13 mouse cellular contexts compared by ENCODE assay signal in genomic region chr2:180236500-180236899, GRCm38 (mm10). TPM values are rescaled to one million over a fixed set of nuclear protein-coding genes. Genes with fewer than 3 reads are reported as not detected.
A peak's percentile ranks its signal among the peaks of the same experiment; 100 is the strongest.
DNase-seq lines count a peak whose midpoint lies in the region; ATAC-seq and TF ChIP-seq lines count a peak whose summit lies in the region.
"Had no signal": no experiment of that assay in that cellular context is flagged by ENCODE, and none has a peak within 500 bp of the region (broad histone marks: within the 10 kb centered on the region; RNA-seq: fewer than 3 reads in every experiment).

No protein-coding gene starts in this region.

- no peaks in the 10 kb centered on the region for H3K27me3 ChIP-seq in intestine, embryonic 16.5 days (replicated peaks; ENCODE audit: control insufficient read depth, insufficient read depth, low read length)
- no peaks in the 10 kb centered on the region for H3K27me3 ChIP-seq in intestine, embryonic 15.5 days (replicated peaks)
- H3K27me3 ChIP-seq in erythroblast, embryonic 14.5 days (ENCODE audit: control insufficient read depth) = no peaks in the 10 kb centered on the region
- no peaks in the 10 kb centered on the region for H3K27me3 ChIP-seq in liver, embryonic 13.5 days
- H3K27me3 ChIP-seq in thymus, adult 2 months (ENCODE audit: control insufficient read depth, insufficient read depth, low read length) = no peaks in the 10 kb centered on the region
- H3K27me3 ChIP-seq: heart, embryonic 13.5 days had no signal

- 46% methylated on average over 3 of the region's 3 CpGs for WGBS in intestine, embryonic 16.5 days
- WGBS in intestine, embryonic 15.5 days = 46% methylated on average over 3 of the region's 3 CpGs
- 22% methylated on average over 3 of the region's 3 CpGs for WGBS in liver, embryonic 13.5 days (ENCODE audit: insufficient replicate concordance)
- WGBS in thymus, adult 2 months = 23% methylated on average over 2 of the region's 3 CpGs

- TF ChIP-seq CTCF in thymus, adult 2 months (IDR thresholded peaks at IDR 0.05; ENCODE audit: borderline replicate concordance, control insufficient read depth, extremely low read depth, insufficient read depth, low read length, poor library complexity) = no peak

- no peak for TF ChIP-seq POLR2A in thymus, adult 2 months (IDR thresholded peaks at IDR 0.05; ENCODE audit: control insufficient read depth, extremely low read depth, insufficient read depth, low read length, poor library complexity)

- no peak for DNase-seq in ES-E14 (ENCODE audit: low read depth, low spot score)
- DNase-seq in liver, embryonic 13.5 days = no peak
- no peak for DNase-seq in cerebellum, postnatal 14 days
- no peak for DNase-seq in layer of hippocampus, postnatal 36 days
- no peak for DNase-seq in thymus, adult 2 months
- DNase-seq: B cell, adult 2 months; layer of hippocampus, adult 9-11 months had no signal

- in situ Hi-C loops in ES-E14 (cut with MboI; ENCODE audit: low sequenced_read_pairs in 2 of 2, unreplicated experiment in 2 of 2) = no loop called here

- peak overlapping the region; percentile 16 for H3K27ac ChIP-seq in intestine, embryonic 16.5 days (ENCODE audit: low read length)
- H3K27ac ChIP-seq in intestine, embryonic 15.5 days = no peak overlapping the region
- peak overlapping the region; percentile 94 for H3K27ac ChIP-seq in ES-E14 (ENCODE audit: insufficient read depth, low read depth, low read length, poor library complexity, severe bottlenecking)
- H3K27ac ChIP-seq in liver, embryonic 13.5 days = peak overlapping the region; percentile 93
- no peak overlapping the region for H3K27ac ChIP-seq in thymus, adult 2 months (ENCODE audit: control insufficient read depth, insufficient read depth, low read length)
- H3K27ac ChIP-seq: hindbrain, postnatal 0 days had no signal

- H3K4me3 ChIP-seq in intestine, embryonic 16.5 days (ENCODE audit: low read length) = no peak overlapping the region
- no peak overlapping the region for H3K4me3 ChIP-seq in intestine, embryonic 15.5 days (replicated peaks)
- peak overlapping the region; percentile 4 to 19; a peak in 2 of 4 replicates for H3K4me3 ChIP-seq in ES-E14 (ENCODE audit: insufficient read depth in 1 of 2, low read depth in 1 of 2, low read length in 2 of 2, poor library complexity in 1 of 2, severe bottlenecking in 1 of 2)
- H3K4me3 ChIP-seq in erythroblast, embryonic 14.5 days (replicated peaks) = peak overlapping the region; percentile 55
- peak overlapping the region; percentile 39 for H3K4me3 ChIP-seq in liver, embryonic 13.5 days (replicated peaks)
- H3K4me3 ChIP-seq in thymus, adult 2 months (ENCODE audit: control insufficient read depth, insufficient read depth, low read length) = no peak overlapping the region
- H3K4me3 ChIP-seq: heart, embryonic 13.5 days had no signal

- H3K36me3 ChIP-seq in intestine, embryonic 16.5 days (ENCODE audit: control insufficient read depth, insufficient read depth, low read length) = no peaks in the 10 kb centered on the region
- H3K36me3 ChIP-seq in intestine, embryonic 15.5 days = no peaks in the 10 kb centered on the region
- H3K36me3 ChIP-seq in ES-E14 (ENCODE audit: control insufficient read depth, insufficient read depth, low read length, poor library complexity, severe bottlenecking) = no peaks in the 10 kb centered on the region
- no peaks in the 10 kb centered on the region for H3K36me3 ChIP-seq in erythroblast, embryonic 14.5 days (ENCODE audit: control insufficient read depth)
- no peaks in the 10 kb centered on the region for H3K36me3 ChIP-seq in liver, embryonic 13.5 days
- H3K36me3 ChIP-seq in thymus, adult 2 months (ENCODE audit: control insufficient read depth, insufficient read depth, low read length) = no peaks in the 10 kb centered on the region
- H3K36me3 ChIP-seq: heart, embryonic 13.5 days had no signal

- H3K4me1 ChIP-seq in intestine, embryonic 16.5 days (ENCODE audit: control insufficient read depth, insufficient read depth, low read length) = peaks cover 12% of the 10 kb centered on the region
- peaks cover 18% of the 10 kb centered on the region for H3K4me1 ChIP-seq in intestine, embryonic 15.5 days (replicated peaks)
- H3K4me1 ChIP-seq in ES-E14 (ENCODE audit: control insufficient read depth in 2 of 2, insufficient read depth in 2 of 2, low read length in 2 of 2, poor library complexity in 1 of 2) = peaks cover 12 to 36% of the 10 kb centered on the region in 2 experiments
- H3K4me1 ChIP-seq in erythroblast, embryonic 14.5 days (ENCODE audit: control insufficient read depth) = peaks cover 63% of the 10 kb centered on the region
- H3K4me1 ChIP-seq in liver, embryonic 13.5 days (replicated peaks) = peaks cover 62% of the 10 kb centered on the region
- H3K4me1 ChIP-seq in thymus, adult 2 months (replicated peaks; ENCODE audit: control insufficient read depth, insufficient read depth, low read length) = no peaks in the 10 kb centered on the region; the same call in 1 of the 2 replicates

- no peak overlapping the region for H3K4me2 ChIP-seq in intestine, embryonic 16.5 days (ENCODE audit: low read depth, low read length)
- H3K4me2 ChIP-seq in intestine, embryonic 15.5 days (replicated peaks) = no peak overlapping the region
- peak overlapping the region; percentile 66 for H3K4me2 ChIP-seq in liver, embryonic 13.5 days
- H3K4me2 ChIP-seq: heart, embryonic 13.5 days had no signal

- no peak overlapping the region for H3K9ac ChIP-seq in intestine, embryonic 16.5 days (ENCODE audit: low read depth, low read length)
- H3K9ac ChIP-seq in intestine, embryonic 15.5 days = no peak overlapping the region
- peak overlapping the region; percentile 75; the same call in 1 of the 2 replicates for H3K9ac ChIP-seq in ES-E14 (ENCODE audit: insufficient read depth, low read depth, low read length, poor library complexity, severe bottlenecking)
- peak overlapping the region; percentile 70 for H3K9ac ChIP-seq in liver, embryonic 13.5 days
- H3K9ac ChIP-seq: heart, embryonic 13.5 days had no signal

- ATAC-seq in intestine, embryonic 16.5 days = no peak
- ATAC-seq in intestine, embryonic 15.5 days = no peak
- peak; percentile 85 for ATAC-seq in liver, embryonic 13.5 days (ENCODE audit: low read depth)
- ATAC-seq: hindbrain, postnatal 0 days had no signal

- no peaks in the 10 kb centered on the region for H3K9me3 ChIP-seq in intestine, embryonic 16.5 days (ENCODE audit: control insufficient read depth, low read length)
- H3K9me3 ChIP-seq in intestine, embryonic 15.5 days = no peaks in the 10 kb centered on the region
- H3K9me3 ChIP-seq in ES-E14 (ENCODE audit: control insufficient read depth, insufficient read depth, low read depth, low read length) = no peaks in the 10 kb centered on the region
- H3K9me3 ChIP-seq in erythroblast, embryonic 14.5 days (ENCODE audit: control insufficient read depth, low read length) = 0 out of 2 replicates have a peak, but pooled peaks cover 3% of the 10 kb centered on the region
- H3K9me3 ChIP-seq in liver, embryonic 13.5 days (replicated peaks) = no peaks in the 10 kb centered on the region

TF ChIP-seq in ES-E14, 5 proteins besides CTCF, POLR2A, EP300 and RAD21:
- TF ChIP-seq CHD2 (IDR thresholded peaks at IDR 0.05; ENCODE audit: low read depth, low read length) (no peak), ZC3H11A (IDR thresholded peaks at IDR 0.05; ENCODE audit: borderline replicate concordance, low read depth, low read length) (no peak), ZNF384 (IDR thresholded peaks at IDR 0.05; ENCODE audit: low read depth, low read length) (no peak), MAFK (IDR thresholded peaks at IDR 0.05; ENCODE audit: insufficient read depth, low read depth, low read length) (no peak), HCFC1 (IDR thresholded peaks at IDR 0.05; ENCODE audit: borderline replicate concordance, insufficient read depth, low read length) (no peak)
TF ChIP-seq in ES-E14: peak in this region for 0.

RNA-seq across cellular contexts. Expression of gene Lama5, which starts 10.8 kb away (rescaled TPM):
- polyA plus RNA-seq in intestine, embryonic 16.5 days (2015; fragmentation: Nextera tagmentation; extraction: Ambion mirVana) = 26.7 and 29.7 TPM in 2 replicates
- 30.9 and 37.8 TPM in 2 replicates for polyA plus RNA-seq in intestine, embryonic 15.5 days (2015; fragmentation: Nextera tagmentation; extraction: Ambion mirVana)
- 291 and 497 TPM in 2 replicates for total RNA-seq in ES-E14 (2012; rRNA removed)
- 0.08 and 0.14 TPM in 2 replicates for polyA plus RNA-seq in erythroblast, embryonic 14.5 days (2012)
- 1.5 and 1.9 TPM in 2 replicates for polyA plus RNA-seq in liver, embryonic 13.5 days (2015; fragmentation: Nextera tagmentation; extraction: Ambion mirVana)
- total RNA-seq in layer of hippocampus, postnatal 36 days (2021) = 10 to 100 TPM in 1 of 2 experiments, 1 to 10 TPM in 1; 6.5 to 11.0 TPM
- polyA plus RNA-seq in thymus, adult 2 months (2012; rRNA removed) = 9.2 and 13.1 TPM in 2 replicates

RNA-seq across cellular contexts. Expression of gene Rps21, which starts 20.7 kb away (rescaled TPM):
- 471 and 487 TPM in 2 replicates for polyA plus RNA-seq in intestine, embryonic 16.5 days (2015; fragmentation: Nextera tagmentation; extraction: Ambion mirVana)
- 577 and 672 TPM in 2 replicates for polyA plus RNA-seq in intestine, embryonic 15.5 days (2015; fragmentation: Nextera tagmentation; extraction: Ambion mirVana)
- 4,130 and 4,285 TPM in 2 replicates for total RNA-seq in ES-E14 (2012; rRNA removed)
- 41.7 and 141 TPM in 2 replicates for polyA plus RNA-seq in erythroblast, embryonic 14.5 days (2012)
- polyA plus RNA-seq in liver, embryonic 13.5 days (2015; fragmentation: Nextera tagmentation; extraction: Ambion mirVana) = 525 and 552 TPM in 2 replicates
- total RNA-seq in layer of hippocampus, postnatal 36 days (2021) = 100 to 1,000 TPM; 665 to 743 TPM
- polyA plus RNA-seq in thymus, adult 2 months (2012; rRNA removed) = 3,034 and 4,273 TPM in 2 replicates

RNA-seq across cellular contexts. Expression of gene Cables2, which starts 36.8 kb away (rescaled TPM):
- 2.8 and 4.8 TPM in 2 replicates for polyA plus RNA-seq in intestine, embryonic 16.5 days (2015; fragmentation: Nextera tagmentation; extraction: Ambion mirVana)
- polyA plus RNA-seq in intestine, embryonic 15.5 days (2015; fragmentation: Nextera tagmentation; extraction: Ambion mirVana) = 11.4 and 12.7 TPM in 2 replicates
- 13.4 and 15.5 TPM in 2 replicates for total RNA-seq in ES-E14 (2012; rRNA removed)
- polyA plus RNA-seq in erythroblast, embryonic 14.5 days (2012) = 0.77 and 1.2 TPM in 2 replicates
- polyA plus RNA-seq in liver, embryonic 13.5 days (2015; fragmentation: Nextera tagmentation; extraction: Ambion mirVana) = 4.2 and 4.4 TPM in 2 replicates
- total RNA-seq in layer of hippocampus, postnatal 36 days (2021) = 10 to 100 TPM; 29.9 to 32.1 TPM
- polyA plus RNA-seq in thymus, adult 2 months (2012; rRNA removed) = 25.7 and 27.3 TPM in 2 replicates

RNA-seq across cellular contexts. Expression of gene Rbbp8nl, which starts 53.2 kb away (rescaled TPM):
- 2.5 TPM in 2 replicates for polyA plus RNA-seq in intestine, embryonic 16.5 days (2015; fragmentation: Nextera tagmentation; extraction: Ambion mirVana)
- 2.8 and 3.8 TPM in 2 replicates for polyA plus RNA-seq in intestine, embryonic 15.5 days (2015; fragmentation: Nextera tagmentation; extraction: Ambion mirVana)
- 0.54 and 1.4 TPM in 2 replicates for total RNA-seq in ES-E14 (2012; rRNA removed)
- not detected in 2 replicates for polyA plus RNA-seq in erythroblast, embryonic 14.5 days (2012)
- polyA plus RNA-seq in liver, embryonic 13.5 days (2015; fragmentation: Nextera tagmentation; extraction: Ambion mirVana) = not detected in 2 replicates
- not detected for total RNA-seq in layer of hippocampus, postnatal 36 days (2021)
- 0.36 and 0.59 TPM in 2 replicates for polyA plus RNA-seq in thymus, adult 2 months (2012; rRNA removed)
- total RNA-seq: hindbrain, postnatal 0 days had no signal
- polyA plus RNA-seq: cortical plate, adult 2 months; hindbrain, postnatal 0 days had no signal

Comparison
In these comparisons a context has a peak if more than half of its experiments do, and no peak if none do; other contexts are left out.
1. H3K27ac ChIP-seq: peak in intestine, embryonic 16.5 days (single experiment), ES-E14 (single experiment) and liver, embryonic 13.5 days (single experiment); none in intestine, embryonic 15.5 days (single experiment) and thymus, adult 2 months (single experiment).
2. H3K4me3 ChIP-seq: peak in ES-E14 (2 of 2), erythroblast, embryonic 14.5 days (single experiment) and liver, embryonic 13.5 days (single experiment); none in intestine, embryonic 16.5 days (single experiment), intestine, embryonic 15.5 days (single experiment) and thymus, adult 2 months (single experiment).
3. H3K9ac ChIP-seq: peak in ES-E14 (single experiment) and liver, embryonic 13.5 days (single experiment); none in intestine, embryonic 16.5 days (single experiment) and intestine, embryonic 15.5 days (single experiment).